Mouse (Mus musculus): ENCODE measurements around the gene Gm8947. TPM values are rescaled to one million over a fixed set of nuclear protein-coding genes. Genes with fewer than 3 reads are reported as not detected.

The Gm8947 gene
- polyA plus RNA-seq, 1 experiment from 2014 or later = 0.55 TPM

Other genes with a start within 250 kb of the Gm8947 start
- gene Hmcn1, start 198.9 kb upstream of the Gm8947 start, polyA plus RNA-seq (2014; fragmentation: Nextera tagmentation; extraction: Ambion mirVana) = 9.9 and 11.0 TPM in 2 replicates
- gene Gm47985, start 9.8 kb upstream of the Gm8947 start, polyA plus RNA-seq (2014; fragmentation: Nextera tagmentation; extraction: Ambion mirVana) = 1.7 and 1.9 TPM in 2 replicates
- gene Gm47995, start 6.1 kb downstream of the Gm8947 start, polyA plus RNA-seq (2014; fragmentation: Nextera tagmentation; extraction: Ambion mirVana) = 0.36 and 0.52 TPM in 2 replicates
- gene 3110040M04Rik, start 11.7 kb downstream of the Gm8947 start, polyA plus RNA-seq (2014; fragmentation: Nextera tagmentation; extraction: Ambion mirVana) = 1.0 and 1.2 TPM in 2 replicates
- 0.26 and 0.27 TPM in 2 replicates for gene Gm47996, start 17.8 kb downstream of the Gm8947 start, polyA plus RNA-seq (2014; fragmentation: Nextera tagmentation; extraction: Ambion mirVana)
- gene Ivns1abp, start 152.1 kb downstream of the Gm8947 start, polyA plus RNA-seq (2014; fragmentation: Nextera tagmentation; extraction: Ambion mirVana) = 231 and 259 TPM in 2 replicates
- 19.1 and 20.7 TPM in 2 replicates for gene Swt1, start 236.1 kb downstream of the Gm8947 start, polyA plus RNA-seq (2014; fragmentation: Nextera tagmentation; extraction: Ambion mirVana)
- gene Trmt1l, start 236.2 kb downstream of the Gm8947 start, polyA plus RNA-seq (2014; fragmentation: Nextera tagmentation; extraction: Ambion mirVana) = 44.5 and 48.7 TPM in 2 replicates